In genomic region chr10:18056391-18056745, GRCm38 (mm10) we compare ENCODE assay signal across 8 mouse cellular contexts. TPM values are rescaled to one million over a fixed set of nuclear protein-coding genes. Genes with fewer than 3 reads are reported as not detected.
DNase-seq lines count a peak whose midpoint lies in the region; ATAC-seq and TF ChIP-seq lines count a peak whose summit lies in the region.

No protein-coding gene starts in this region.

- no peaks in the 10 kb centered on the region for H3K36me3 ChIP-seq in kidney, adult 2 months (ENCODE audit: control insufficient read depth, insufficient read depth, low read length)
- H3K36me3 ChIP-seq in hindbrain, embryonic 10.5 days: no peaks in the 10 kb centered on the region
- H3K36me3 ChIP-seq in midbrain, embryonic 12.5 days: no peaks in the 10 kb centered on the region

- no peak for TF ChIP-seq POLR2A in kidney, adult 2 months (IDR thresholded peaks at IDR 0.05; ENCODE audit: low read depth, low read length)

- no peak for DNase-seq in kidney, adult 2 months
- DNase-seq in kidney, adult 8-10 months: no peak
- peak; percentile 22 for DNase-seq in adipocyte (ENCODE audit: low spot score)
- no peak for DNase-seq in hindbrain, embryonic 10.5 days (ENCODE audit: low spot score)
- no peak for DNase-seq in layer of hippocampus, postnatal 14 days (ENCODE audit: low spot score in 2 of 2)
- no peak for DNase-seq in frontal cortex, postnatal 10 days (ENCODE audit: low spot score in 2 of 2)

- no peak for ATAC-seq in midbrain, embryonic 12.5 days (ENCODE audit: low FRiP score, low read depth)
- ATAC-seq in activated CD4-positive, CD25-positive, alpha-beta regulatory T cell, adult 4 months: no peak

- TF ChIP-seq CTCF in kidney, adult 2 months (conservative IDR thresholded peaks at IDR 0.05; ENCODE audit: insufficient read depth, insufficient read length, low read depth, low read length): no peak

- peak overlapping the region; percentile 96 for H3K9ac ChIP-seq in midbrain, embryonic 12.5 days (replicated peaks)

- H3K4me1 ChIP-seq in kidney, adult 2 months (ENCODE audit: control insufficient read depth, insufficient read depth, low read length): peaks cover 27% of the 10 kb centered on the region
- H3K4me1 ChIP-seq in hindbrain, embryonic 10.5 days (replicated peaks): peaks cover 28% of the 10 kb centered on the region
- peaks cover 16% of the 10 kb centered on the region for H3K4me1 ChIP-seq in midbrain, embryonic 12.5 days

- WGBS in kidney, adult 2 months: under 1% methylated on average over 8 of the region's 8 CpGs
- WGBS in hindbrain, embryonic 10.5 days: 3% methylated on average over 8 of the region's 8 CpGs
- under 1% methylated on average over 8 of the region's 8 CpGs for WGBS in midbrain, embryonic 12.5 days

- H3K4me2 ChIP-seq in midbrain, embryonic 12.5 days (replicated peaks): peak overlapping the region; percentile 73

- no peak overlapping the region for H3K27ac ChIP-seq in kidney, adult 2 months (ENCODE audit: insufficient read depth, low read depth, low read length)
- H3K27ac ChIP-seq in hindbrain, embryonic 10.5 days: peak overlapping the region; percentile 98
- H3K27ac ChIP-seq in midbrain, embryonic 12.5 days (replicated peaks): peak overlapping the region; percentile 94

- no peaks in the 10 kb centered on the region for H3K9me3 ChIP-seq in hindbrain, embryonic 10.5 days
- no peaks in the 10 kb centered on the region for H3K9me3 ChIP-seq in midbrain, embryonic 12.5 days

- H3K27me3 ChIP-seq in kidney, adult 2 months (replicated peaks; ENCODE audit: control insufficient read depth, insufficient read depth, low read length): no peaks in the 10 kb centered on the region
- no peaks in the 10 kb centered on the region for H3K27me3 ChIP-seq in hindbrain, embryonic 10.5 days (ENCODE audit: insufficient read depth, poor library complexity, severe bottlenecking)
- H3K27me3 ChIP-seq in midbrain, embryonic 12.5 days: no peaks in the 10 kb centered on the region

- peak overlapping the region; percentile 93 for H3K4me3 ChIP-seq in kidney, adult 2 months (ENCODE audit: insufficient read depth, low read depth, low read length)
- H3K4me3 ChIP-seq in hindbrain, embryonic 10.5 days: peak overlapping the region; percentile 99
- H3K4me3 ChIP-seq in midbrain, embryonic 12.5 days: peak overlapping the region; percentile 95

RNA-seq across cellular contexts. Expression of gene Reps1, which starts 0.7 kb away (rescaled TPM):
- 31.8 and 39.3 TPM in 2 replicates for polyA plus RNA-seq in kidney, adult 2 months (2012; rRNA removed)
- polyA plus RNA-seq in hindbrain, embryonic 10.5 days (2016; fragmentation: Nextera tagmentation; extraction: Ambion mirVana): 12.9 and 15.7 TPM in 2 replicates
- polyA plus RNA-seq in midbrain, embryonic 12.5 days (2016; fragmentation: Nextera tagmentation; extraction: Ambion mirVana): 17.8 and 20.6 TPM in 2 replicates
- total RNA-seq in layer of hippocampus, postnatal 14 days (2021): 10 to 100 TPM; 63.9 to 66.1 TPM
- 10 to 100 TPM; 25.2 to 28.1 TPM for polyA plus RNA-seq in activated CD4-positive, CD25-positive, alpha-beta regulatory T cell, adult 4 months (2017; shearing (Covaris generic))

RNA-seq across cellular contexts. Expression of gene Abracl, which starts 33.3 kb away (rescaled TPM):
- polyA plus RNA-seq in kidney, adult 2 months (2012; rRNA removed): 12.3 and 15.3 TPM in 2 replicates
- polyA plus RNA-seq in hindbrain, embryonic 10.5 days (2016; fragmentation: Nextera tagmentation; extraction: Ambion mirVana): 185 and 211 TPM in 2 replicates
- polyA plus RNA-seq in midbrain, embryonic 12.5 days (2016; fragmentation: Nextera tagmentation; extraction: Ambion mirVana): 144 and 151 TPM in 2 replicates
- 10 to 100 TPM; 24.9 to 31.0 TPM for total RNA-seq in layer of hippocampus, postnatal 14 days (2021)
- 100 to 1,000 TPM; 532 to 579 TPM for polyA plus RNA-seq in activated CD4-positive, CD25-positive, alpha-beta regulatory T cell, adult 4 months (2017; shearing (Covaris generic))
